Mouse (Mus musculus): ENCODE measurements around the gene Ddx43. TPM values are rescaled to one million over a fixed set of nuclear protein-coding genes. Genes with fewer than 3 reads are reported as not detected.
"Not testable (repeated sequence)": the region's sequence is repeated elsewhere in the genome, so short reads cannot be mapped to it uniquely, and the experiment has no call there.

Ddx43 gene
- polyA plus RNA-seq, 1 experiment from 2014 or later, result 0.05 TPM

DNA sequence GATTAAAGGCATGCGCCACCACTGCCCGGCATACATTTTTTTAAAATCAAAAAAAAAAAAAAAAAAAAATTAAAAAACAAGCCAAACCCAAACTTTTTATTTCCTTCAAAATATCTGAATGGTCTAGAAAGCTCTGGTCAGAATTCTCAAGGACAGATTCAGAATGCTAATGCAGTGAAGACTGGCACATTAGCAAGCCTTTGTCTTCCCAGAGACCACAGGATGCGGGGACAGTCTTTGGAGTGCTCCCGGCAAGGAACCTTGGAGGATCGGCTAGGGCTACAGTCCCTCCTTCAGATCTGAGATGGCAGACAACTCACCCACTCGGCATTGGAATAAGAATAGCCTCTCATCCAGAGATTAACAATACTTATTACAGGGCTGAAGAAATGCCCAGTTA is 30.9 kb upstream of the Ddx43 start:
- Histone ChIP-seq H3K4me3 (ENCODE audit: low read depth, low read length) (no peak overlapping the region), H3K27me3 (replicated peaks; ENCODE audit: insufficient read depth, low read length) (no peaks in the 10 kb centered on the region), H3K27ac (ENCODE audit: low read length) (no peak overlapping the region), H3K4me2 (replicated peaks; ENCODE audit: low read depth, low read length) (no peak overlapping the region), H3K36me3 (ENCODE audit: insufficient read depth, low read length) (no peaks in the 10 kb centered on the region), H3K9me3 (ENCODE audit: low read length) (no peaks in the 10 kb centered on the region), H3K9ac (replicated peaks; ENCODE audit: low read depth) (no peak overlapping the region), H3K4me1 (ENCODE audit: insufficient read depth, low read depth, low read length) (no peaks in the 10 kb centered on the region)
- WGBS, result 89% methylated on average over 6 of the region's 6 CpGs
- ATAC-seq, result no peak
- DNase-seq (ENCODE audit: low spot score), result no peak
- TF ChIP-seq CTCF (IDR thresholded peaks at IDR 0.05), result no peak
- TF ChIP-seq EP300 (IDR thresholded peaks at IDR 0.05), result no peak

DNA sequence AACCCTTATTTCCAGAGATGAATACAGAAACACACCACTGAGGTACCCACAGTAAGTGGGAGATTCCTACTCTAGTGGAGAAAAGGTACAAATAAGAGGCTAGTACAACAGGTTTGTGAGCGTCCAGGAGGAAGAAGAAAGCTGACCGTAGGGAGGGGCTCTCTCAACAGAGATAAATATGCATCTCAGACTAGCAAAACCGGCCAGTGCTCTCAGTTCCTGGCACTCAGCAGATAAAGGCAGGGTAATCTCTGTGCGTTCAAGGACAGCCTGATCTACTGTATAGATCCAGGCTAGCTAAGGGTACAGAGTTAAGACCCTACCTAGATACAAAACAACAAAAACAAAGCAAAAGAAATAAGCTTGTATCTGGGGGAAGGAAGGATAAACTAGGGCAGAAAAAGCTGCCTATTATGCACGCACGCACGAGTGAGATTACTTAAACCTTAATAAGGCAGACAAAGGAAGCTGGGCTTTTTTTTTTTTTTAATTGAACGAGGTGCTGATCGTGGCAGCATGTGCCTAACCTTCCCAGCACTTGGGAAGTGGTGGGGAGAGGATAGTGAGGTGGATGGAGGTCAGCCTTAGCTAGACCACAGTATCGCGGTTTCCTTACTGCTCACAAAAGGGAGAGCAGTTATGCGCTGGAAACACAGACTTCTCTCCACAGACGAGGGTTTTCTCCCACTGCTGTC is 29.6 kb upstream of the Ddx43 start:
- DNase-seq (ENCODE audit: low spot score), result no peak
- H3K4me1 ChIP-seq (ENCODE audit: insufficient read depth, low read depth, low read length), result no peaks in the 10 kb centered on the region
- WGBS, result 61% methylated on average over 13 of the region's 13 CpGs

GRCm38 (mm10) chr9:78367959-78368358 is 27.6 kb upstream of the Ddx43 start, which contains the start of gene Dppa5a:
Gene Dppa5a, minus strand, starts transcription at chr9:78368177.
- H3K9me3 ChIP-seq (ENCODE audit: low read length); H3K4me2 ChIP-seq (replicated peaks; ENCODE audit: low read depth, low read length); H3K9ac ChIP-seq (replicated peaks; ENCODE audit: low read depth); DNase-seq (ENCODE audit: low spot score); H3K36me3 ChIP-seq (ENCODE audit: insufficient read depth, low read length); H3K27ac ChIP-seq (ENCODE audit: low read length); H3K4me1 ChIP-seq (ENCODE audit: insufficient read depth, low read depth, low read length); H3K4me3 ChIP-seq (ENCODE audit: low read depth, low read length); H3K27me3 ChIP-seq (replicated peaks; ENCODE audit: insufficient read depth, low read length); ATAC-seq: not testable (repeated sequence)
- WGBS, result 92% methylated on average over 15 of the region's 16 CpGs

More for the DNA sequence above, 29.6 kb upstream of the Ddx43 start:
- ATAC-seq, result no peak
- Histone ChIP-seq H3K36me3 (ENCODE audit: insufficient read depth, low read length) (no peaks in the 10 kb centered on the region), H3K9me3 (ENCODE audit: low read length) (no peaks in the 10 kb centered on the region), H3K27ac (ENCODE audit: low read length) (no peak overlapping the region), H3K27me3 (replicated peaks; ENCODE audit: insufficient read depth, low read length) (no peaks in the 10 kb centered on the region), H3K9ac (replicated peaks; ENCODE audit: low read depth) (no peak overlapping the region), H3K4me3 (ENCODE audit: low read depth, low read length) (no peak overlapping the region), H3K4me2 (replicated peaks; ENCODE audit: low read depth, low read length) (no peak overlapping the region)
- TF ChIP-seq CTCF (IDR thresholded peaks at IDR 0.05) (no peak), EP300 (IDR thresholded peaks at IDR 0.05) (no peak)

GRCm38 (mm10) chr9:78368671-78369293 is 26.8 kb upstream of the Ddx43 start:
- no peak for DNase-seq (ENCODE audit: low spot score)
- no peak overlapping the region for H3K4me2 ChIP-seq (replicated peaks; ENCODE audit: low read depth, low read length)
- ATAC-seq, result no peak
- no peaks in the 10 kb centered on the region for H3K9me3 ChIP-seq (ENCODE audit: low read length)
- no peak overlapping the region for H3K9ac ChIP-seq (replicated peaks; ENCODE audit: low read depth)
- no peaks in the 10 kb centered on the region for H3K36me3 ChIP-seq (ENCODE audit: insufficient read depth, low read length)
- 69% methylated on average over 3 of the region's 3 CpGs for WGBS
- no peak overlapping the region for H3K27ac ChIP-seq (ENCODE audit: low read length)
- TF ChIP-seq EP300 (IDR thresholded peaks at IDR 0.05) (no peak), CTCF (IDR thresholded peaks at IDR 0.05) (no peak)
- H3K4me1 ChIP-seq (ENCODE audit: insufficient read depth, low read depth, low read length), result no peaks in the 10 kb centered on the region
- no peak overlapping the region for H3K4me3 ChIP-seq (ENCODE audit: low read depth, low read length)
- no peaks in the 10 kb centered on the region for H3K27me3 ChIP-seq (replicated peaks; ENCODE audit: insufficient read depth, low read length)

DNA sequence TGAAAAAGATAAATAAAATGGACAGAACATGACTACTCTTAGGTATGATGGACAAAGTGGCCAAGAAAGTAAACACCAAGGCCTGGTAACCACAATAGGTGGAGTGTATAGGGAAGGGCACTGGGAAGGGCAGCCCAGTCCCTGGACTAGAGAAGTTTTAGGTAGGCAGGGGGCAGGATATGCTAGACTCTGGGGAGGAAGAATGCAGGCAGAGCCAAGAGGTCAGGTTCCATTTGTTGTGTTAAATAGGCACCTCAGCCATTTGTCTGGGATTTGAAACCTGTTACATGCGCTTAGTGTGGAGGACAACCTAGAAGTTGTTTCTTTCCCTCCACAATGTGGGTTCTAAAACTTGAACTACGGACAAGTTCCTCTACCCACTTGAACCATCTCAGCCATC is 26.2 kb upstream of the Ddx43 start:
- Histone ChIP-seq H3K27ac (ENCODE audit: low read length) (no peak overlapping the region), H3K9me3 (ENCODE audit: low read length) (no peaks in the 10 kb centered on the region), H3K36me3 (ENCODE audit: insufficient read depth, low read length) (no peaks in the 10 kb centered on the region), H3K4me2 (replicated peaks; ENCODE audit: low read depth, low read length) (no peak overlapping the region), H3K4me3 (ENCODE audit: low read depth, low read length) (no peak overlapping the region), H3K9ac (replicated peaks; ENCODE audit: low read depth) (no peak overlapping the region), H3K4me1 (ENCODE audit: insufficient read depth, low read depth, low read length) (no peaks in the 10 kb centered on the region), H3K27me3 (replicated peaks; ENCODE audit: insufficient read depth, low read length) (no peaks in the 10 kb centered on the region)
- TF ChIP-seq EP300 (IDR thresholded peaks at IDR 0.05) (no peak), CTCF (IDR thresholded peaks at IDR 0.05) (no peak)
- ATAC-seq, result no peak
- 86% methylated on average over 2 of the region's 2 CpGs for WGBS
- no peak for DNase-seq (ENCODE audit: low spot score)

- no peak for TF ChIP-seq CTCF (IDR thresholded peaks at IDR 0.05)
- no peak for TF ChIP-seq EP300 (IDR thresholded peaks at IDR 0.05)
- 88% methylated on average over 7 of the region's 7 CpGs for WGBS
- Histone ChIP-seq H3K27me3 (replicated peaks; ENCODE audit: insufficient read depth, low read length) (no peaks in the 10 kb centered on the region), H3K4me1 (ENCODE audit: insufficient read depth, low read depth, low read length) (no peaks in the 10 kb centered on the region), H3K27ac (ENCODE audit: low read length) (no peak overlapping the region), H3K4me3 (ENCODE audit: low read depth, low read length) (no peak overlapping the region), H3K9ac (replicated peaks; ENCODE audit: low read depth) (no peak overlapping the region), H3K36me3 (ENCODE audit: insufficient read depth, low read length) (no peaks in the 10 kb centered on the region), H3K4me2 (replicated peaks; ENCODE audit: low read depth, low read length) (no peak overlapping the region), H3K9me3 (ENCODE audit: low read length) (no peaks in the 10 kb centered on the region)
- no peak for DNase-seq (ENCODE audit: low spot score)
- no peak for ATAC-seq
Observed at GRCm38 (mm10) chr9:78369786-78370185, 25.8 kb upstream of the Ddx43 start.
